Mouse (Mus musculus) induced T-regulatory cell, adult 2 months (primary cell): ENCODE results near the gene Rassf4.
"Not testable (repeated sequence)": the region's sequence is repeated elsewhere in the genome, so short reads cannot be mapped to it uniquely, and the experiment has no call there.

Experiments
- DNase-seq: peaks from one replicate; pipeline ENCODE4 v3.0.0-alpha.2; 2012; ENCODE audit warnings: low read depth

The Rassf4 gene

GRCm38 (mm10) chr6:116635251-116636180 is 38.2 kb downstream of the Rassf4 start:
- DNase-seq = no peak

GRCm38 (mm10) chr6:116633741-116634695 is 39.7 kb downstream of the Rassf4 start:
- DNase-seq = no peak

GRCm38 (mm10) chr6:116632129-116632528 is 41.6 kb downstream of the Rassf4 start:
- peak; percentile 77 for DNase-seq

GRCm38 (mm10) chr6:116629766-116630165 is 44.0 kb downstream of the Rassf4 start:
- DNase-seq = no peak

- DNase-seq = peak; percentile 64
Observed at GRCm38 (mm10) chr6:116628539-116629171, 45.1 kb downstream of the Rassf4 start, which contains the start of gene Zfp422. Gene Zfp422, minus strand, starts transcription at chr6:116628999.

GRCm38 (mm10) chr6:116628095-116628494 is 45.7 kb downstream of the Rassf4 start:
- DNase-seq = no peak

GRCm38 (mm10) chr6:116626417-116626816 is 47.3 kb downstream of the Rassf4 start:
- not testable (repeated sequence) for DNase-seq

GRCm38 (mm10) chr6:116621318-116622023 is 52.3 kb downstream of the Rassf4 start:
- DNase-seq = no peak

- no peak for DNase-seq
Observed at GRCm38 (mm10) chr6:116618073-116618472, 55.7 kb downstream of the Rassf4 start.

- no peak for DNase-seq
Observed at GRCm38 (mm10) chr6:116615719-116616118, 58.0 kb downstream of the Rassf4 start.

GRCm38 (mm10) chr6:116607230-116607629 is 66.5 kb downstream of the Rassf4 start:
- DNase-seq = no peak

GRCm38 (mm10) chr6:116600969-116601368 is 72.8 kb downstream of the Rassf4 start:
- not testable (repeated sequence) for DNase-seq

- DNase-seq = no peak
Observed at GRCm38 (mm10) chr6:116584095-116584494, 89.7 kb downstream of the Rassf4 start, which contains the start of gene Olfr215. Gene Olfr215, minus strand, starts transcription at chr6:116584195.
